Mouse (Mus musculus) ES-E14 (cell line): ENCODE measurements around the gene Vwa1. TPM values are rescaled to one million over a fixed set of nuclear protein-coding genes. Genes with fewer than 3 reads are reported as not detected.

ENCODE experiments used
- DNase-seq: peaks from one replicate; pipeline ENCODE4 v3.0.0-alpha.2; 2013; ENCODE audit warnings: low read depth, low spot score
- H3K27ac ChIP-seq: 2 replicates; pipeline ENCODE4 v1.5.1; 2012; ENCODE audit warnings: low read depth, mild to moderate bottlenecking, low read length, moderate library complexity, mixed read lengths; ENCODE audit not compliant: poor library complexity, insufficient read depth, severe bottlenecking
- H3K36me3 ChIP-seq: 2 replicates; pipeline ENCODE4 v1.6.1; 2012; ENCODE audit warnings: mild to moderate bottlenecking, low read length, moderate library complexity, mixed read lengths; ENCODE audit not compliant: control insufficient read depth, poor library complexity, insufficient read depth, severe bottlenecking
- H3K4me1 ChIP-seq, 2 experiments: fragments of 150-350 bp in 1 of 2; sonication (generic) in 1 of 2; 2 replicates each; pipeline ENCODE4 v1.6.1; 2012; ENCODE audit warnings: low read length in 2 of 2, mild to moderate bottlenecking in 1 of 2, mixed read lengths in 1 of 2; ENCODE audit not compliant: control insufficient read depth in 2 of 2, insufficient read depth in 2 of 2, poor library complexity in 1 of 2
- H3K4me3 ChIP-seq, 2 experiments: fragments of 150-350 bp in 1 of 2; sonication (generic) in 1 of 2; 2 replicates each; pipeline ENCODE4 v1.5.1; 2012; ENCODE audit warnings: low read length in 2 of 2, low read depth in 1 of 2, mild to moderate bottlenecking in 1 of 2, mixed read lengths in 1 of 2; ENCODE audit not compliant: insufficient read depth in 1 of 2, poor library complexity in 1 of 2, severe bottlenecking in 1 of 2
- H3K9ac ChIP-seq: 2 replicates; pipeline ENCODE4 v1.6.1; 2012; ENCODE audit warnings: low read depth, mild to moderate bottlenecking, low read length, mixed read lengths; ENCODE audit not compliant: poor library complexity, insufficient read depth, severe bottlenecking
- H3K9me3 ChIP-seq: fragments of 150-350 bp; sonication (generic); 2 replicates; pipeline ENCODE4 v1.6.1; 2012; ENCODE audit warnings: low read depth, mild to moderate bottlenecking, low read length; ENCODE audit not compliant: control insufficient read depth, insufficient read depth
- CHD2 ChIP-seq: IDR thresholded peaks from 2 replicates; pipeline ENCODE4 v1.6.1; 2014; ENCODE audit warnings: mild to moderate bottlenecking, low read depth, low read length, inconsistent platforms
- HCFC1 ChIP-seq: IDR thresholded peaks from 2 replicates; pipeline ENCODE4 v1.6.1; 2012; ENCODE audit warnings: low read length, inconsistent platforms, borderline replicate concordance; ENCODE audit not compliant: insufficient read depth
- MAFK ChIP-seq: IDR thresholded peaks from 2 replicates; pipeline ENCODE4 v1.6.1; 2014; ENCODE audit warnings: mild to moderate bottlenecking, low read depth, low read length, inconsistent platforms; ENCODE audit not compliant: insufficient read depth
- ZC3H11A ChIP-seq: IDR thresholded peaks from 2 replicates; pipeline ENCODE4 v1.6.1; 2012; ENCODE audit warnings: low read depth, mild to moderate bottlenecking, inconsistent platforms, low read length, borderline replicate concordance
- ZNF384 ChIP-seq: IDR thresholded peaks from 2 replicates; pipeline ENCODE4 v1.6.1; 2012; ENCODE audit warnings: low read depth, low read length, inconsistent platforms
- in situ Hi-C, 2 experiments: fragments of 600-800 bp; cut with MboI; formaldehyde crosslinking; loops; one replicate each; pipeline ENCODE4 v1.15.1; 2025; ENCODE audit warnings: low sequenced_read_pairs in 2 of 2, inconsistent platforms in 1 of 2; ENCODE audit not compliant: unreplicated experiment in 2 of 2
- total RNA-seq: library from RNA; depleted of rRNA; stranded (reverse); fragments of 300-350 nt; gene quantifications from 2 replicates; pipeline ENCODE4 v1.2.3, GENCODE M21; 2012

The Vwa1 gene
- total RNA-seq, 1 experiment, result 4.6 TPM

- peak; percentile 84 for TF ChIP-seq CHD2
- 0 out of 2 replicates have a peak, but pooled peaks have one; percentile 30 for TF ChIP-seq HCFC1
- no peak for TF ChIP-seq MAFK
- H3K4me3 ChIP-seq, result peak within 1 kb of the TSS; percentile 96 to 97
- peak; percentile 91 for DNase-seq
- in situ Hi-C loops, result no loop called here
- no peaks in the 10 kb centered on the region for H3K9me3 ChIP-seq
- peak within 1 kb of the TSS; percentile 99 for H3K9ac ChIP-seq
- peak within 1 kb of the TSS; percentile 93 for H3K27ac ChIP-seq
- H3K4me1 ChIP-seq, result peaks cover 0 to 2% of the 10 kb centered on the region in 2 experiments; a peak in 2 of 4 replicates
- peaks cover 27% of the 10 kb centered on the region for H3K36me3 ChIP-seq
These were observed 37.6 kb upstream of the Vwa1 start, which contains the start of gene Ccnl2 for GRCm38 (mm10) chr4:155811929-155812664. TSS of gene Ccnl2 (plus strand) at chr4:155812489.

GRCm38 (mm10) chr4:155807841-155808240 is 33.3 kb upstream of the Vwa1 start:
- H3K36me3 ChIP-seq, result peaks cover 17% of the 10 kb centered on the region

GRCm38 (mm10) chr4:155803340-155804041 is 29.0 kb upstream of the Vwa1 start:
- in situ Hi-C loops, result no loop called here
- peaks cover 0 to 2% of the 10 kb centered on the region in 2 experiments; a peak in 2 of 4 replicates for H3K4me1 ChIP-seq
- peak overlapping the region; percentile 81 to 89 for H3K4me3 ChIP-seq
- H3K36me3 ChIP-seq, result peaks cover 13% of the 10 kb centered on the region
- peak overlapping the region; percentile 9 for H3K27ac ChIP-seq
- peak; percentile 92 for DNase-seq
- peak overlapping the region; percentile 83 for H3K9ac ChIP-seq
- TF ChIP-seq ZC3H11A (no peak), HCFC1 (peak; percentile 91), CHD2 (peak; percentile 92), ZNF384 (no peak), MAFK (no peak)
- H3K9me3 ChIP-seq, result no peaks in the 10 kb centered on the region

More at GRCm38 (mm10) chr4:155807841-155808240, 33.3 kb upstream of the Vwa1 start:
- Histone ChIP-seq H3K27ac (no peak overlapping the region), H3K4me1 (peaks cover 2% of the 10 kb centered on the region in 2 experiments; a peak in 2 of 4 replicates), H3K9ac (no peak overlapping the region), H3K4me3 (no peak overlapping the region), H3K9me3 (no peaks in the 10 kb centered on the region)
- in situ Hi-C loops, result no loop called here
- no peak for DNase-seq
- TF ChIP-seq HCFC1 (no peak), CHD2 (no peak), ZNF384 (no peak), ZC3H11A (no peak), MAFK (no peak)

DNA sequence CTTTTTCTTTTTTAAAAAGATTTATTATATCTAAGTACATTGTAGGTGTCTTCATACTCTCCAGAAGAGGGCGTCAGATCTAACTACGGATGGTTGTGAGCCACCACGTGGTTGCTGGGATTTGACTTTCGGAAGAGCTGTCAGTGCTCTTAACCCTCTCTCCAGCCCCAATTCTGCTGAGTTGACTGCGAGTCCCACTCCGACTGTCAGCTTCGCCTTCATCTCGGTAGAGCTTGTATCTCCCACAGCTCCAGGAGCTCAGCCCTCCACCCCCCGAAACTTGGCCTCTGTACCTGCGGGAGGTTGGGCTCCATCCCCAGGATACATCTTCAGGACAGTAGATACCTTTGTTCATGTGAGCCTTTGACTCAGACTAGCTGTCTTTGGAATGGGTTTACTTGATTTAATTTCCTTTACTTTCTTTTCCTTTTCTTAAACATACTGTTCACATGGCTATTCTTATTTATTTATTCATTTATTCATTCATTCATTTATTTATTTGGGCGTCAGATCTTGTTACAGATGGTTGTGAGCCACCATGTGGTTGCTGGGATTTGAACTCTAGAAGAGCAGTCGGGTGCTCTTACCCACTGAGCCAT is 28.3 kb upstream of the Vwa1 start, which contains the start of gene Mrpl20:
Gene Mrpl20, plus strand, starts transcription at position 138 of the 599 bp plus-strand sequence.
- no peak for DNase-seq
- no peaks in the 10 kb centered on the region for H3K9me3 ChIP-seq
- in situ Hi-C loops, result no loop called here
- TF ChIP-seq ZC3H11A, result no peak
- TF ChIP-seq MAFK, result no peak
- no peak for TF ChIP-seq ZNF384
- H3K36me3 ChIP-seq, result peaks cover 11% of the 10 kb centered on the region
- H3K4me1 ChIP-seq, result peaks cover 0 to 2% of the 10 kb centered on the region in 2 experiments; a peak in 2 of 4 replicates
- peak within 1 kb of the TSS; percentile 83 for H3K9ac ChIP-seq
- H3K4me3 ChIP-seq, result peak within 1 kb of the TSS; percentile 81 to 89
- peak within 1 kb of the TSS; percentile 9 for H3K27ac ChIP-seq
